Mouse (Mus musculus): ENCODE measurements around the gene Habp2.

DNA sequence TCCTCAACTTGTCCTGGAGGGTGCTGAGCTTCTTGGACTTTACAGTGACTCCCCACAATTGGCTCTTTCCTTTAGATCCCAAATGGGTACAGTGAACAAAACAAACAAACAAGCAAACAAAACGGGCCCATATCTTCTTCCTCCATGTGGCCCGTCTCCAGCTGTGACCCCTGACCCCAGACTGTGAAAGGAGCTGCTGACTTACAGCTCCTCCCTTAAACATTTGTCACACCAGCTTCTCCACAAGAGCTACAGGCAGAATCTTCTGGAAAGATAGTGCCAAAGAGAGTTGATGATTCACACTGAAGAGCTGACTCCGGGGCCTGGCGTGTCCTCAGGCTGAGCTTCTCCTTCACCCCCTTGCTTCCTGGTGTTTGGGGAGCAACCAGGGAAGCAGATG lies 48.4 kb upstream of the Habp2 start:
- TF ChIP-seq GATA1 (IDR thresholded peaks at IDR 0.05; ENCODE audit: borderline replicate concordance, low read length) (no peak), FLI1 (IDR thresholded peaks at IDR 0.05; ENCODE audit: low read length) (no peak)
